Mouse (Mus musculus): ENCODE measurements around the gene Tapbp. TPM values are rescaled to one million over a fixed set of nuclear protein-coding genes. Genes with fewer than 3 reads are reported as not detected.
A peak's percentile ranks its signal among the peaks of the same experiment; 100 is the strongest.

Gene Tapbp
- polyA plus RNA-seq, 1 experiment, result 71.7 TPM

DNA sequence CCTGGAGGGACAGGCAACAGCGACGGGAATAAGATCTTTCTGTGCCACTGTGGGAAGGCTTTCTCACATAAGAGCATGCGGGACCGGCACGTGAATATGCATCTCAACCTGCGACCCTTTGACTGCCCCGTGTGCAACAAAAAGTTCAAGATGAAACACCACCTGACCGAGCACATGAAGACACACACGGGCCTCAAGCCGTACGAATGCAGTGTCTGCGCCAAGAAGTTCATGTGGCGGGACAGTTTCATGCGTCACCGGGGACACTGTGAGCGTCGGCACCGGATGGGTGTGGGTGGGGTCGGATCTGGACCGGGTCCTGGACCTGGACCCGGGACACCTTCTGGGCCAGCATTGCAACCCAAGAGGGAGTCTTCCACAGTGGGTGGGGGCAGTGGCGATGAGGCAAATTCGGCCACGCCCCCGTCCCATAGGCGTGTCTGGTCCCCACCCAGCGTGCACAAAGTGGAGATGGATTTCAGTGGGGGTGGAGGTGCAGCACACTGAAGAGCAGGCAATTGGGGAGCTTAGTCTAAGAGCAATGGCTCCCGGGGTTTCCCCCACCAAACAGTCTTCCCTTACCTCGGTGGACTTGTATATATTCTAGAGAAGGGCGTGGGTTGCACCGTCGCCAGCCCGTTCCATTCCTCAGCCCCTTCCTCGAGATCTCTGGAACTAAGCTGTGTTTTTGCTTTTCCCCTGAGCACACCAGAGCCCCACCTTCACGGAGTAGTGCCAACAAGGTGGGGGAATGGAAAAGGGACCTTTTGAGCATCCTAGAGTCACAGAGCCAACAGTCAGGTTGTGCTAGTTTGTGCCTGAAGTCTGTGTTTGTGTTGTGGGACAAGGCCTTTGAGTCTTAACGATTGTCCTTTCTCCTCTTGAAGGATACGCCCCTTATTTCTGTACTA is 2.8 kb downstream of the Tapbp start:
- Histone ChIP-seq H3K4me3 (ENCODE audit: control insufficient read depth, low read depth, low read length) (peak overlapping the region; percentile 92), H3K27ac (ENCODE audit: control insufficient read depth, insufficient read depth, low read depth, low read length) (peak overlapping the region; percentile 63), H3K4me1 (ENCODE audit: control insufficient read depth, insufficient read depth, low read length) (peaks cover 43% of the 10 kb centered on the region)

DNA sequence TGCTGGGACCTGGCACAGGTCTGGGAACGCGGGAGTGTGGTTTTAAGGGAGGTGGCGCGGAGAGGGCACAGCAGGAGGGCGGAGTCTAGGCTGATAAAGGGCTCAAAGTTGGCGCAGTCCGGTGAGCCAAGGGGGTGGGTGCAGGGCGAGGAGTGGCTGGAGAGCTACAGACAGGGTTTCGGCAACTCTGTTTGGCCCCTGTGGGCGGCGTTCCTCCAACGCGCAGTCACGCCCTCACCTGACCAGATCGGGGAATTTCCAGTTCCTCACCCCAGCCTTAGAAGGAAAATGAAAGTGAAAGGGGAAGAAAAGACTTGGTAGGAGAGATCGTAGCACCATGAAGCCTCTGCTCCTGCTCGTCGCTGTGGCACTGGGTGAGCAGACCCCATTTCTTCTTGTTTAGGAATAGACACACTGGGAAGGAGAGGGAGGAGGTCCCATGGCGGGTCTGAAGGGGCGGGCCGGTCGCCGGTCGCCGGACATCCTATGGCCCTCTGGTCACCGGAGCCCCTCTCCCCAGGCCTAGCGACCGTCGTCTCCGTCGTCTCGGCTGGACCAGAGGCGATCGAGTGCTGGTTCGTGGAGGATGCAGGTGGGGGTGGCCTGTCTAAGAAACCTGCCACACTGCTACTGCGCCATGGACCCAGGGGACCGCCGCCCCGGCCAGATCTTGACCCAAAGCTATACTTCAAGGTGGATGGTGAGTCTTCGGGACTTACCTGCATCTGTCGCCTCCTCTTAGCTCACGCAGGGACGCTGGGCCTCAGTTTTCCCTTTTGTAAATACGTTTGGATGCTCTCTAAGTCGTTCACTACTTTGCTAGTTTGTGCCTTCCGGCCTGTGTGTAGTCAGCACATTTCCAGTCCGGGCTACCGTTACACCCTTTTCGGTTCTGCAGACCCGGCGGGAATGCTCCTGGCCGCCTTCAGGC is 3.9 kb downstream of the Tapbp start:
- H3K36me3 ChIP-seq (ENCODE audit: control insufficient read depth, insufficient read depth, low read length), result peaks cover 2% of the 10 kb centered on the region; the same call in 1 of the 2 replicates
- H3K4me1 ChIP-seq (ENCODE audit: control insufficient read depth, insufficient read depth, low read length), result peaks cover 43% of the 10 kb centered on the region
- H3K27me3 ChIP-seq (ENCODE audit: control insufficient read depth, insufficient read depth, low read length), result no peaks in the 10 kb centered on the region
- TF ChIP-seq POLR2A (IDR thresholded peaks at IDR 0.05; ENCODE audit: control insufficient read depth, low read depth, low read length), result peak; percentile 20; the same call in 1 of the 2 replicates
- no peak for TF ChIP-seq CTCF (IDR thresholded peaks at IDR 0.05; ENCODE audit: control insufficient read depth, insufficient read depth, insufficient replicate concordance, low read depth, low read length)
- peak overlapping the region; percentile 88 for H3K27ac ChIP-seq (ENCODE audit: control insufficient read depth, insufficient read depth, low read depth, low read length)
- H3K4me3 ChIP-seq (ENCODE audit: control insufficient read depth, low read depth, low read length), result peak overlapping the region; percentile 92

More for the DNA sequence above, 2.8 kb downstream of the Tapbp start:
- TF ChIP-seq CTCF (IDR thresholded peaks at IDR 0.05; ENCODE audit: control insufficient read depth, insufficient read depth, insufficient replicate concordance, low read depth, low read length), result no peak
- TF ChIP-seq POLR2A (IDR thresholded peaks at IDR 0.05; ENCODE audit: control insufficient read depth, low read depth, low read length), result no peak; the same call in 1 of the 2 replicates
- Histone ChIP-seq H3K27me3 (ENCODE audit: control insufficient read depth, insufficient read depth, low read length) (no peaks in the 10 kb centered on the region), H3K36me3 (ENCODE audit: control insufficient read depth, insufficient read depth, low read length) (peaks cover 4% of the 10 kb centered on the region; the same call in 1 of the 2 replicates)

DNA sequence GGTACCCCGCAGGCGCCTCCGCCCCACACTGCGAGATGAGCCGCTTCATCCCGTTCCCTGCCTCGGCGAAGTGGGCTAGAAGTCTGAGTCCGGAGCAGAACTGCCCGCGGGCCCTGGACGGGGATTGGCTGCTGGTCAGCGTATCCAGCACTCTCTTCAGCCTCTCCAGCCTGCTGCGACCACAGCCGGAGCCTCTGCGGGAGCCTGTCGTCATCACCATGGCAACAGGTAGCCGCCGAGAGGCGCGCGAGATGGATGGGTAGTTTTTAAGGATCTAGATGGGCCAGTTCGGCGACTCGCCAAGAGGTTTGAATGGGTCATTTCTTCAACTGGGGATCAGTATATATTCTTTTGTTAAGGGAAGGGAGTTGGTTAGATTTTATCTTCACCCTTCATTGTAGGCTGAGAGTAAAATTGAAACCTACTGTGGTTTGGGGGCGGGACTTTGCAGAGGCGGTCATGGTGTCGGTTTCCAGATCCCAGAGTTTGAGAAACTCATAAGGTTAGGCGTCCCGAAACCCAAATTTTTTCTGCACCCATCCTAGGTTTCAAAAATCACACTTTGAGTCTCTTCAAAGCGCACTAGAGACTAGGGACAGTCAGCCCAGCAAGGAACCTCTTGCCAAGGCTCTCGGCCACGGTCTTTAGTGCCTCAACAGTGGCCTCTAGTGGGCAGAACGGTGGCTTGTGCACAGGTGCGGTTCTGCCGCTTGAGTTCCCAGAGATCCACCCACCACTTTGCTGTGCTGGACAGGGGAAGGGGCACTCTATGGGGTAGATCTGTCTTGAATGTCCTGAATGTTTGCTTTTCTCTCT is 4.8 kb downstream of the Tapbp start:
- Histone ChIP-seq H3K27ac (ENCODE audit: control insufficient read depth, insufficient read depth, low read depth, low read length) (peak overlapping the region; percentile 88), H3K27me3 (ENCODE audit: control insufficient read depth, insufficient read depth, low read length) (no peaks in the 10 kb centered on the region), H3K4me1 (ENCODE audit: control insufficient read depth, insufficient read depth, low read length) (peaks cover 38% of the 10 kb centered on the region), H3K4me3 (ENCODE audit: control insufficient read depth, low read depth, low read length) (peak overlapping the region; percentile 92), H3K36me3 (ENCODE audit: control insufficient read depth, insufficient read depth, low read length) (no peaks in the 10 kb centered on the region)
- TF ChIP-seq POLR2A (IDR thresholded peaks at IDR 0.05; ENCODE audit: control insufficient read depth, low read depth, low read length) (peak; percentile 44), CTCF (IDR thresholded peaks at IDR 0.05; ENCODE audit: control insufficient read depth, insufficient read depth, insufficient replicate concordance, low read depth, low read length) (peak; percentile 85)

DNA sequence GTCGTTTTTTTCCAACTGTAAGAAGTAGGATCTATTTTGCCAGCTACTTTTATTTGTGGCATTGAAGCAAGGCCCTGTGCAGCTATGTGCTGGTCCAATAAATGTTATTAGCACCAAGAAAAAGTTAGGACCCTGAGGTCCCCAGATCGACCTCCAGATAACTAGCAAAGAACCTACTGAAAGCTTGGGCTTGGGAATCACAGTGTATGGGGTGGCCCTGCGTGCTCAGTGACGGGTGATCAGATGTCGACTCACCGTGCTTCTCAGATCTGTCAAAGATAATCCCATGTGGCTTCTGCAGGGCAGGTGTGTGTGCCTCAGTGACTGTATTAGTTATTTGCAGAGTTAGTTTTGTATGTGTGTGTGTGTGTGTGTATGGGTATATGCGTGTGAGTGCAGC is 5.7 kb downstream of the Tapbp start:
- Histone ChIP-seq H3K4me3 (ENCODE audit: control insufficient read depth, low read depth, low read length) (peak overlapping the region; percentile 92), H3K4me1 (ENCODE audit: control insufficient read depth, insufficient read depth, low read length) (peaks cover 38% of the 10 kb centered on the region)
- TF ChIP-seq CTCF (IDR thresholded peaks at IDR 0.05; ENCODE audit: control insufficient read depth, insufficient read depth, insufficient replicate concordance, low read depth, low read length) (no peak), POLR2A (IDR thresholded peaks at IDR 0.05; ENCODE audit: control insufficient read depth, low read depth, low read length) (no peak)

DNA sequence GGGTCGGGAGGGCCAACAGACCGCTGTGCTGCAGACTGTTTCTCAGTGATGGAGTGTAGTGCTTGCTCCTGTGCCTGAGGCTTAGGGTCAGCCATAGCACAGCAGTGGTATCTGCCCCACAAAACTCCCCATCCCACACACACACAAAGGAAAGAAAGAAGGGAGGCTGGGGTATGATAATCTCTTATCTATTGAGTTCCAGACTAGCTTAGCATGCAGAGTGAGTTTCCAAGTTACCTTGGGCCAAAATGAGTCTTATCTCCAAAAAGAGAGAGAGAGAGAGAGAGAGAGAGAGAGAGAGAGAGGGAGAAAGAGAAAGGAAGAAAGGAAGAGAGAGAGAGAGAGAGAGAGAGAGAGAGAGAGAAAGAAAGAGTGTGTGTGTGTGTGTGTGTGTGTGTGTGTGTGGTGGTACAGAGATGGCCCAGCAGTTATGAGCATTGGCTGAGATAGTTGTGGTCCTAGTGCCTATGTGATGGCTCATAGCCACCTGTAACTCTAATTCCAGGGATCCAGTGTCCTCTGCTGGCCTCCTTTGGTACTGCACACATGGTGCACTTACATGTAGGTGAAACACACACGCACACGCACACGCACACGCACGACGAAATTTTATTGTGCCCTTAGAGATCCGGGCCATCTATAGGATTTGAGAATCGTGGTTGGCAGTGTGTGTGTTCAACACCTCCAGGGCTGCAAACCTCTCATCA is 9.0 kb downstream of the Tapbp start:
- Histone ChIP-seq H3K4me3 (ENCODE audit: control insufficient read depth, low read depth, low read length) (no peak overlapping the region), H3K4me1 (ENCODE audit: control insufficient read depth, insufficient read depth, low read length) (peaks cover 7% of the 10 kb centered on the region), H3K27me3 (ENCODE audit: control insufficient read depth, insufficient read depth, low read length) (no peaks in the 10 kb centered on the region), H3K27ac (ENCODE audit: control insufficient read depth, insufficient read depth, low read depth, low read length) (no peak overlapping the region), H3K36me3 (ENCODE audit: control insufficient read depth, insufficient read depth, low read length) (no peaks in the 10 kb centered on the region)
- no peak for TF ChIP-seq POLR2A (IDR thresholded peaks at IDR 0.05; ENCODE audit: control insufficient read depth, low read depth, low read length)
- peak; percentile 54; the same call in 1 of the 2 replicates for TF ChIP-seq CTCF (IDR thresholded peaks at IDR 0.05; ENCODE audit: control insufficient read depth, insufficient read depth, insufficient replicate concordance, low read depth, low read length)

More for the DNA sequence above, 5.7 kb downstream of the Tapbp start:
- no peaks in the 10 kb centered on the region for H3K36me3 ChIP-seq (ENCODE audit: control insufficient read depth, insufficient read depth, low read length)
- no peaks in the 10 kb centered on the region for H3K27me3 ChIP-seq (ENCODE audit: control insufficient read depth, insufficient read depth, low read length)
- H3K27ac ChIP-seq (ENCODE audit: control insufficient read depth, insufficient read depth, low read depth, low read length), result no peak overlapping the region
